Mouse (Mus musculus) thymus, adult 2 months (tissue): ENCODE measurements around the gene Ppp1r3g. TPM values are rescaled to one million over a fixed set of nuclear protein-coding genes. Genes with fewer than 3 reads are reported as not detected.
"Not testable (repeated sequence)": the region's sequence is repeated elsewhere in the genome, so short reads cannot be mapped to it uniquely, and the experiment has no call there.

Source experiments
- DNase-seq: peaks from one replicate; pipeline ENCODE4 v3.0.0; 2021
- H3K27ac ChIP-seq: fragments of 200-500 bp; 2 replicates; pipeline ENCODE4 v1.5.1; 2012; ENCODE audit warnings: low read length, control low read depth; ENCODE audit not compliant: control insufficient read depth, insufficient read depth
- H3K27me3 ChIP-seq: fragments of 200-500 bp; 2 replicates; pipeline ENCODE4 v1.6.1; 2012; ENCODE audit warnings: mild to moderate bottlenecking, low read length, moderate library complexity, mixed read lengths; ENCODE audit not compliant: control insufficient read depth, insufficient read depth
- H3K36me3 ChIP-seq: fragments of 200-500 bp; 2 replicates; pipeline ENCODE4 v1.6.1; 2012; ENCODE audit warnings: mild to moderate bottlenecking, low read length, moderate library complexity; ENCODE audit not compliant: control insufficient read depth, insufficient read depth
- H3K4me1 ChIP-seq: fragments of 200-500 bp; replicated peaks from 2 replicates; pipeline ENCODE4 v1.6.1; 2012; ENCODE audit warnings: low read length; ENCODE audit not compliant: control insufficient read depth, insufficient read depth
- H3K4me3 ChIP-seq: fragments of 200-500 bp; 2 replicates; pipeline ENCODE4 v1.5.1; 2012; ENCODE audit warnings: mild to moderate bottlenecking, low read length, control low read depth, moderate library complexity; ENCODE audit not compliant: control insufficient read depth, insufficient read depth
- CTCF ChIP-seq: fragments of 200-500 bp; IDR thresholded peaks from 2 replicates; pipeline ENCODE4 v1.5.1; 2012; ENCODE audit warnings: mild to moderate bottlenecking, control low read depth, low read length, moderate library complexity, borderline replicate concordance; ENCODE audit not compliant: control insufficient read depth, poor library complexity, insufficient read depth; ENCODE audit errors: extremely low read depth
- POLR2A ChIP-seq: fragments of 200-500 bp; IDR thresholded peaks from 2 replicates; pipeline ENCODE4 v1.6.1; 2012; ENCODE audit warnings: mild to moderate bottlenecking, low read length, control low read depth, moderate library complexity; ENCODE audit not compliant: control insufficient read depth, poor library complexity, insufficient read depth; ENCODE audit errors: extremely low read depth
- WGBS: fragments of 180-500 bp; shearing (Covaris S2); methylation state at CpG from one replicate; pipeline ENCODE4 v1.1.7; 2018; 5-methylcytosine and 5-hydroxymethylcytosine counted together
- polyA plus RNA-seq: library from polyadenylated mRNA; depleted of rRNA; stranded (reverse); fragments of >200 nt; gene quantifications from 2 replicates; pipeline ENCODE4 v1.2.3, GENCODE M21; 2012

Ppp1r3g gene
- polyA plus RNA-seq, 1 experiment: not detected

GRCm38 (mm10) chr13:35969431-35969721 is 10.7 kb downstream of the Ppp1r3g start:
- DNase-seq: no peak
- 3% methylated on average over 18 of the region's 18 CpGs for WGBS
- Histone ChIP-seq H3K36me3 (no peaks in the 10 kb centered on the region), H3K4me1 (peaks cover 10% of the 10 kb centered on the region; the same call in 1 of the 2 replicates), H3K4me3 (no peak overlapping the region), H3K27me3 (peaks cover 9% of the 10 kb centered on the region), H3K27ac (no peak overlapping the region)
- TF ChIP-seq CTCF: no peak
- TF ChIP-seq POLR2A: no peak

- Histone ChIP-seq H3K27me3 (peaks cover 9% of the 10 kb centered on the region), H3K4me1 (peaks cover 10% of the 10 kb centered on the region; the same call in 1 of the 2 replicates), H3K4me3 (no peak overlapping the region), H3K27ac (no peak overlapping the region), H3K36me3 (no peaks in the 10 kb centered on the region)
- no peak for TF ChIP-seq CTCF
- TF ChIP-seq POLR2A: no peak
- WGBS: 47% methylated on average over 9 of the region's 9 CpGs
- DNase-seq: no peak
Measured at GRCm38 (mm10) chr13:35969829-35970228, 11.2 kb downstream of the Ppp1r3g start.

GRCm38 (mm10) chr13:35976912-35977311 is 18.3 kb downstream of the Ppp1r3g start:
- no peaks in the 10 kb centered on the region for H3K36me3 ChIP-seq
- no peaks in the 10 kb centered on the region for H3K27me3 ChIP-seq
- no peak overlapping the region for H3K4me3 ChIP-seq
- no peak for DNase-seq
- no peaks in the 10 kb centered on the region for H3K4me1 ChIP-seq
- 94% methylated on average over 7 of the region's 7 CpGs for WGBS
- H3K27ac ChIP-seq: no peak overlapping the region
- TF ChIP-seq CTCF: no peak
- TF ChIP-seq POLR2A: no peak

- no peak for DNase-seq
- Histone ChIP-seq H3K4me3 (no peak overlapping the region), H3K36me3 (no peaks in the 10 kb centered on the region), H3K27ac (no peak overlapping the region), H3K4me1 (no peaks in the 10 kb centered on the region), H3K27me3 (no peaks in the 10 kb centered on the region)
- WGBS: 94% methylated on average over 4 of the region's 4 CpGs
- TF ChIP-seq POLR2A: no peak
- TF ChIP-seq CTCF: no peak
Measured at GRCm38 (mm10) chr13:35980471-35980870, 21.8 kb downstream of the Ppp1r3g start.

GRCm38 (mm10) chr13:35982985-35983384 is 24.3 kb downstream of the Ppp1r3g start:
- Histone ChIP-seq H3K4me3 (no peak overlapping the region), H3K4me1 (no peaks in the 10 kb centered on the region), H3K27ac (no peak overlapping the region), H3K27me3 (no peaks in the 10 kb centered on the region), H3K36me3 (no peaks in the 10 kb centered on the region)
- 95% methylated on average over 6 of the region's 6 CpGs for WGBS
- no peak for DNase-seq
- TF ChIP-seq POLR2A (no peak), CTCF (no peak)

- TF ChIP-seq POLR2A: no peak
- TF ChIP-seq CTCF: no peak
- Histone ChIP-seq H3K27me3 (no peaks in the 10 kb centered on the region), H3K4me1 (no peaks in the 10 kb centered on the region), H3K4me3 (no peak overlapping the region), H3K36me3 (no peaks in the 10 kb centered on the region), H3K27ac (no peak overlapping the region)
- WGBS: 96% methylated on average over 3 of the region's 3 CpGs
- DNase-seq: no peak
Measured at GRCm38 (mm10) chr13:35989329-35989728, 30.7 kb downstream of the Ppp1r3g start.

- peak overlapping the region; percentile 11; the same call in 1 of the 2 replicates for H3K4me3 ChIP-seq
- H3K27ac ChIP-seq, H3K27me3 ChIP-seq, DNase-seq, H3K4me1 ChIP-seq, H3K36me3 ChIP-seq: not testable (repeated sequence)
- 96% methylated on average over 21 of the region's 21 CpGs for WGBS
Measured at GRCm38 (mm10) chr13:35991185-35991584, 32.5 kb downstream of the Ppp1r3g start.

GRCm38 (mm10) chr13:35994067-35994466 is 35.4 kb downstream of the Ppp1r3g start:
- TF ChIP-seq CTCF: no peak
- no peak for TF ChIP-seq POLR2A
- Histone ChIP-seq H3K4me3 (no peak overlapping the region), H3K4me1 (no peaks in the 10 kb centered on the region), H3K27ac (no peak overlapping the region), H3K36me3 (no peaks in the 10 kb centered on the region), H3K27me3 (no peaks in the 10 kb centered on the region)
- no peak for DNase-seq
- WGBS: 93% methylated on average over 8 of the region's 8 CpGs
